Mouse (Mus musculus) heart, embryonic 16.5 days (tissue): ENCODE measurements at regions not wholly inside any gene's neighbourhood (a gene's known extent, or its start where the extent isn't known, plus 50 kb on each side); places are given as distances from the start of the nearest gene placed in this dataset.
"Not testable (repeated sequence)": the region's sequence is repeated elsewhere in the genome, so short reads cannot be mapped to it uniquely, and the experiment has no call there.

Source experiments
- ATAC-seq: fragments of 200-750 bp; cut with Nextera tagmentation; replicated peaks from 2 replicates; pipeline ENCODE4 v1.8.0; 2017; ENCODE audit warnings: moderate number of reproducible peaks; ENCODE audit not compliant: insufficient read depth, low FRiP score; ENCODE audit errors: extremely low read depth
- H3K27ac ChIP-seq: fragments of 300-500 bp; sonication (generic); 2 replicates; pipeline ENCODE4 v1.5.1; 2014; ENCODE audit warnings: mild to moderate bottlenecking, low read length, control low read depth, moderate library complexity
- H3K27me3 ChIP-seq: fragments of 300-500 bp; sonication (generic); 2 replicates; pipeline ENCODE4 v1.6.1; 2014; ENCODE audit warnings: low read length, mixed read lengths; ENCODE audit not compliant: control insufficient read depth, insufficient read depth
- H3K36me3 ChIP-seq: fragments of 300-500 bp; sonication (generic); 2 replicates; pipeline ENCODE4 v1.6.1; 2014; ENCODE audit not compliant: control insufficient read depth, insufficient read depth
- H3K4me1 ChIP-seq: fragments of 300-500 bp; sonication (generic); 2 replicates; pipeline ENCODE4 v1.6.1; 2014; ENCODE audit warnings: low read length, mixed read lengths; ENCODE audit not compliant: control insufficient read depth, insufficient read depth
- H3K4me2 ChIP-seq: fragments of 300-500 bp; sonication (generic); 2 replicates; pipeline ENCODE4 v1.6.1; 2014; ENCODE audit warnings: low read depth, mild to moderate bottlenecking, control low read depth, low read length
- H3K4me3 ChIP-seq: fragments of 300-500 bp; sonication (generic); 2 replicates; pipeline ENCODE4 v1.5.1; 2014; ENCODE audit warnings: mild to moderate bottlenecking, control low read depth, low read length
- H3K9ac ChIP-seq: fragments of 300-500 bp; sonication (generic); 2 replicates; pipeline ENCODE4 v1.6.1; 2014; ENCODE audit warnings: low read length, control low read depth
- H3K9me3 ChIP-seq: fragments of 300-500 bp; sonication (generic); replicated peaks from 2 replicates; pipeline ENCODE4 v1.6.1; 2016; ENCODE audit warnings: low read length; ENCODE audit not compliant: control insufficient read depth
- WGBS: fragments of 180-500 bp; shearing (Covaris S2); extraction: QIAGEN DNeasy Blood & Tissue Kit; methylation state at CpG from one replicate; pipeline ENCODE4 v1.1.7; 2014; 5-methylcytosine and 5-hydroxymethylcytosine counted together

- H3K27me3 ChIP-seq, H3K36me3 ChIP-seq, H3K4me2 ChIP-seq, H3K9ac ChIP-seq, H3K4me3 ChIP-seq, ATAC-seq, H3K27ac ChIP-seq, H3K9me3 ChIP-seq, H3K4me1 ChIP-seq: not testable (repeated sequence)
- WGBS: no CpG with 5 or more reads among the region's 3 CpGs
These were observed 449.4 kb upstream of the Olfr1507 start for GRCm38 (mm10) chr14:52944925-52945324.

GRCm38 (mm10) chr14:52942438-52942837 is 446.9 kb upstream of the Olfr1507 start:
- H3K4me1 ChIP-seq, H3K27me3 ChIP-seq, H3K9ac ChIP-seq, H3K36me3 ChIP-seq, H3K4me3 ChIP-seq, ATAC-seq, H3K4me2 ChIP-seq, H3K9me3 ChIP-seq, H3K27ac ChIP-seq: not testable (repeated sequence)

- not testable (repeated sequence) for ATAC-seq, H3K4me3 ChIP-seq, H3K27ac ChIP-seq, H3K9ac ChIP-seq, H3K36me3 ChIP-seq, H3K4me1 ChIP-seq, H3K9me3 ChIP-seq, H3K4me2 ChIP-seq, H3K27me3 ChIP-seq
- WGBS: no CpG with 5 or more reads among the region's 1 CpGs
These were observed 446.2 kb upstream of the Olfr1507 start for GRCm38 (mm10) chr14:52941747-52942146.

DNA sequence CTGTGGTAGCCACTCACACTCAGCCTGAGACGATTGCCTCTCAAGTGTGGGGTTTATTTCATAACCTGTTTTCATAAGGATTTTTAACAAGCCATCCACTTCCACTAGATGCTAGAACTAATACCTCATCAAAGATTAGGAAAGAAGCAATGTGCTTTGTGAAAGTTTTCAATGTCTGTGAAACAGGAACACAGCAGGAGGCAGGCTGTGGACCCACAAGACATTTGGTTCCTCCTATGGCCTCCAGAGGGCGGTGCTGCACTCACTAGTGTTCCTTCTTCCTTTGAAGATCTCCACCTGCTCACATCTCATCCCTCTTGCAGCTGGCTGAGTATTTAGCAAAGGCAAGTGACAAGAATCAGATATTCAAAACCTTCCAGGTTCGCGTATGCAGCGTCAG is 424.6 kb upstream of the Olfr1507 start:
- WGBS: no CpG with 5 or more reads among the region's 5 CpGs
- H3K4me3 ChIP-seq, H3K27me3 ChIP-seq, ATAC-seq, H3K9ac ChIP-seq, H3K36me3 ChIP-seq, H3K4me2 ChIP-seq, H3K27ac ChIP-seq, H3K9me3 ChIP-seq, H3K4me1 ChIP-seq: not testable (repeated sequence)

DNA sequence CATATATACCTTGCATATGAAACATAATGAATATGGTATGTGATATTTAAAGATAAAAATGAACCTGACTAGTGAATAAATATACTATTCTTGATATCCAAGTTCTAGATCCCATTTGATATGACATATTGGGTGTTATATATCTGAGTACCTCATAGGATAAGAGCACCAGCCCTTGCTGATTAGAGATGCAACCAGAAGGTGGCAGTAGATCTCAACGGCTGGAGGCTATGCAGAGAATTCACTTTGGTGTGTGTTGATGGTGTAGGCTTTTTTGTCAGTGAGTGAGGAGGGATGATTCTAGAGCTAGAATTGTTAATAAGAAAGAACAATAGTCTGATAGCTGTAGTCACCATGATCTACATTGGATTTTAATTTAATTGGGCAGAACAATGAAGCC is 418.3 kb upstream of the Olfr1507 start:
- not testable (repeated sequence) for H3K36me3 ChIP-seq, H3K9me3 ChIP-seq, H3K9ac ChIP-seq, H3K4me3 ChIP-seq, H3K4me2 ChIP-seq, H3K4me1 ChIP-seq, H3K27ac ChIP-seq, H3K27me3 ChIP-seq, ATAC-seq
- no CpG with 5 or more reads among the region's 1 CpGs for WGBS

- H3K4me1 ChIP-seq, H3K9me3 ChIP-seq, ATAC-seq, H3K9ac ChIP-seq, H3K27me3 ChIP-seq, H3K27ac ChIP-seq, H3K4me3 ChIP-seq, H3K36me3 ChIP-seq, H3K4me2 ChIP-seq: not testable (repeated sequence)
- WGBS: no CpG with 5 or more reads among the region's 3 CpGs
These were observed 404.1 kb upstream of the Olfr1507 start for GRCm38 (mm10) chr14:52899629-52900028.

- H3K27ac ChIP-seq, H3K4me3 ChIP-seq, H3K27me3 ChIP-seq, H3K4me2 ChIP-seq, H3K4me1 ChIP-seq, ATAC-seq, H3K9ac ChIP-seq, H3K9me3 ChIP-seq, H3K36me3 ChIP-seq: not testable (repeated sequence)
These were observed 402.8 kb upstream of the Olfr1507 start for GRCm38 (mm10) chr14:52898310-52898709.

DNA sequence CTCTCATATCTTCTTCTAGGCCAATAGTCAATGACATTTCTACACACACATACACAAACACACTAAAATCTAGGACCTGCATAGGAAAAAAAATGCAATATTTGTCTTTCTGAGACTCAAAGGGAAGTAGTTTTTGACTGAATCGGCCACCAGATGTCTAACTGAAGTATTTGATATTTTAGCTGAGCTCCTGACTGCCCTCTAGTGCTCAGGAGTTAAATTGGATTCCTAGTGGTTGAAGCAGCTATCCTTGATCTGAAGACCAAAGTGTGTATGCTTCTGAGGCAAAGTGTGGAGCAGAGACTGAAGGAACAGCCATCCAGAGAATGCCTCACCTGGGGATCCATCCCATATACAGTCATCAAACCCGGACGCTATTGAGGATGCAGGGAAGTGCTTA is 384.4 kb upstream of the Olfr1507 start:
- WGBS: no CpG with 5 or more reads among the region's 3 CpGs
- not testable (repeated sequence) for H3K9ac ChIP-seq, H3K27me3 ChIP-seq, H3K27ac ChIP-seq, ATAC-seq, H3K4me2 ChIP-seq, H3K4me3 ChIP-seq, H3K4me1 ChIP-seq, H3K9me3 ChIP-seq, H3K36me3 ChIP-seq

DNA sequence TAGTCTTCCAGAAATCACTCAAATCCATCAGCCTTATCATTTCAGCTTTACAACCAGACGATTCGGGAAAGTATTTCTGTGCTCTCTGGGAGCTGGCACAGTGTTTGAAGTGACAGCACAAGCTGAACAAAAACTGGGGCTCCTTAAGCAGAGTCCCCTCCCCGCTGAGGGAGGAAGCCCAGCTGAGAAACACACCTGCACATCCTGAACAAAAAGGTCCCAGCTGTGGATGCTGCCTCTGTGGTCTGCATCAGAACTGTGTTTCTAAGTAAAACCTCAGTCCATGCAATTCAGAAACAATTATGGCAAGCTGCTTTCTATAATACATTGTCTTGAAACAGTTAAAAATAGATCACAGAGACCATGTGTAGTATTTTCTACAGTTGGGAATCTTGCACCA is 368.3 kb upstream of the Olfr1507 start:
- not testable (repeated sequence) for ATAC-seq, H3K9ac ChIP-seq, H3K36me3 ChIP-seq, H3K4me2 ChIP-seq, H3K27ac ChIP-seq, H3K9me3 ChIP-seq, H3K4me3 ChIP-seq, H3K27me3 ChIP-seq, H3K4me1 ChIP-seq
- WGBS: no CpG with 5 or more reads among the region's 3 CpGs

DNA sequence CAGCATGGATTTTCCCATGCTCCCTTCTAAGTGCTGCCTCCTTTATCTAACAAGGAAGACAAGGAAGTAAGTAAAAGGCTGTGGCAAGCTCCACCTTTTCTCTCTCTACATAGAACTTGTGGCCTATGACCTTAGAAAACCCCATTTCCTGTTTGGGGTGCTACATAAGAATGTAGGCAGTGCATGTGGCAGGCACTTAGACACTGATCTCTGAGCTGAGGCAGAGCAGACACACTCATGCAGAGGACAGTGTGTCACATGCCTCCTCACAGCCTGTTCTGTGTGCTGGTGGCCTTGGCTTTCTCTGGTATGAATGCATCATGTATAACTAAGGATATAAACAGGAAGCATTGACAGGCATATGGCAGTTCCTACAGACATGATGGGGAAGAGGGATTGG is 367.6 kb upstream of the Olfr1507 start:
- not testable (repeated sequence) for H3K9me3 ChIP-seq, H3K27me3 ChIP-seq, H3K4me3 ChIP-seq, H3K27ac ChIP-seq, ATAC-seq, H3K4me1 ChIP-seq, H3K9ac ChIP-seq, H3K4me2 ChIP-seq, H3K36me3 ChIP-seq
